Mouse (Mus musculus): ENCODE measurements around the gene Isca2. TPM values are rescaled to one million over a fixed set of nuclear protein-coding genes. Genes with fewer than 3 reads are reported as not detected.
A peak's percentile ranks its signal among the peaks of the same experiment; 100 is the strongest.

Isca2 gene
- polyA plus RNA-seq, 1 experiment = 64.2 TPM

GRCm38 (mm10) chr12:84756016-84756415 lies 17.0 kb upstream of the Isca2 start:
- Histone ChIP-seq H3K4me3 (ENCODE audit: control insufficient read depth, insufficient read depth, low read length) (no peak overlapping the region), H3K36me3 (ENCODE audit: control insufficient read depth, insufficient read depth, low read length) (peaks cover 33% of the 10 kb centered on the region), H3K27me3 (ENCODE audit: control insufficient read depth, insufficient read depth, low read length) (no peaks in the 10 kb centered on the region), H3K4me1 (replicated peaks; ENCODE audit: control insufficient read depth, insufficient read depth, low read length) (peaks cover 17% of the 10 kb centered on the region), H3K27ac (ENCODE audit: control insufficient read depth, insufficient read depth, low read length) (no peak overlapping the region)
- 95% methylated on average over 10 of the region's 10 CpGs for WGBS
- no peak for DNase-seq
- no peak for TF ChIP-seq CTCF (IDR thresholded peaks at IDR 0.05; ENCODE audit: borderline replicate concordance, control insufficient read depth, extremely low read depth, insufficient read depth, low read length, poor library complexity)
- TF ChIP-seq POLR2A (IDR thresholded peaks at IDR 0.05; ENCODE audit: control insufficient read depth, extremely low read depth, insufficient read depth, low read length, poor library complexity) = no peak

- Histone ChIP-seq H3K27ac (ENCODE audit: control insufficient read depth, insufficient read depth, low read length) (no peak overlapping the region), H3K4me1 (replicated peaks; ENCODE audit: control insufficient read depth, insufficient read depth, low read length) (peaks cover 13% of the 10 kb centered on the region), H3K4me3 (ENCODE audit: control insufficient read depth, insufficient read depth, low read length) (no peak overlapping the region), H3K36me3 (ENCODE audit: control insufficient read depth, insufficient read depth, low read length) (peaks cover 44% of the 10 kb centered on the region), H3K27me3 (ENCODE audit: control insufficient read depth, insufficient read depth, low read length) (no peaks in the 10 kb centered on the region)
- TF ChIP-seq CTCF (IDR thresholded peaks at IDR 0.05; ENCODE audit: borderline replicate concordance, control insufficient read depth, extremely low read depth, insufficient read depth, low read length, poor library complexity) (no peak), POLR2A (IDR thresholded peaks at IDR 0.05; ENCODE audit: control insufficient read depth, extremely low read depth, insufficient read depth, low read length, poor library complexity) (no peak)
- whole genome bisulfite sequencing = 96% methylated on average over 2 of the region's 2 CpGs
- peak; percentile 59 for DNase-seq
Measured at GRCm38 (mm10) chr12:84759063-84759462, 14.0 kb upstream of the Isca2 start.

DNA sequence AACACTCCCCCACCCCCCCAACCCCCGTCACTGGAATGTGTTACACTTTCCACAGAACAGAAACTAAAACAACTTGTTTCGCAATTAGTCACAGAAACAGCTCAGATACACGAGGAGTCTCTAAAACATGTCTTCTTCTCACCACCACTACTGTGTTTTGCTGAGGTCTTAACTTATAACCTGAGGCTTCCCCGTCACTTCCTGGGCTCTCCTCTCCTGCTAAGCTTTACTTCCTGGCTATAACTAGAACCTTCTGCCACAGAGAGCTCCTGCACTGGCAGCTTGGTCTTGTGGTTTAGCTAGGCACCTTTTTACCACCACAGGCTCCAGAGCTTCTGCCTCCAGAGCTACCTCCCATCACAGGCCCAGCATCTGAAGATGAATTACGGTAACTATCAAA lies 10.5 kb upstream of the Isca2 start:
- H3K36me3 ChIP-seq (ENCODE audit: control insufficient read depth, insufficient read depth, low read length) = peaks cover 44% of the 10 kb centered on the region

DNA sequence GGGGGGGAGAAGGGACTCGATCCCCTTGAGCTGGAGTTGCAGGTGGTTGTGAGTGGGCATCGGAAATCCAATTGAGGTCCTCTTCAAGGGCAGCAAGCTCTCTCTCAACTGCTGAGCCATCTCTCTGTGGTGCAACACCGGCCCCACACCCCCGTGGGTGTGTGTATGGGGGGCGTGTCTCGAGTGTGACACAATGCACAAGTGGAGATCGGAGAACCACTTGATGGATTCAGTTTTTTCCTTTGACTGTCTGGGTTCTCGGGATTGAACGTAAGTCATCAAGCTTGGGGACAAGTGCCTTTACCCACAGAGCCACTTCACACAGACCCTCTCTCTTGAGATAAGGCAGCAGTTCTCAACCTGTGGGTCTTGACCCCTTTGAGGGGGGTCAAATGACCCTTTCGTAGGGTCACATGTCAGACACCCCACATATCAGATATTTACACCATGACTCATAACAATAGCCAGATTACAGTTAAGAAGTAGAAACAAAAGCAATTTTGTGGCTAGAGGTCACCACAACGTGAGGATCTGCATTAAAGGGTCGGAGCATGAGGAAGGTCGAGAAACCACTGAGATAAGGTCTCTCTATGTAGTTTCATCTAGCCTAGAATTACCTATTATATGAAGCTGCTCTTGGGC lies 9.4 kb upstream of the Isca2 start:
- WGBS = 86% methylated on average over 13 of the region's 13 CpGs
- TF ChIP-seq CTCF (IDR thresholded peaks at IDR 0.05; ENCODE audit: borderline replicate concordance, control insufficient read depth, extremely low read depth, insufficient read depth, low read length, poor library complexity) (no peak), POLR2A (IDR thresholded peaks at IDR 0.05; ENCODE audit: control insufficient read depth, extremely low read depth, insufficient read depth, low read length, poor library complexity) (no peak)
- Histone ChIP-seq H3K36me3 (ENCODE audit: control insufficient read depth, insufficient read depth, low read length) (peaks cover 35% of the 10 kb centered on the region), H3K4me3 (ENCODE audit: control insufficient read depth, insufficient read depth, low read length) (no peak overlapping the region), H3K4me1 (replicated peaks; ENCODE audit: control insufficient read depth, insufficient read depth, low read length) (peaks cover 18% of the 10 kb centered on the region), H3K27ac (ENCODE audit: control insufficient read depth, insufficient read depth, low read length) (no peak overlapping the region; the same call in 1 of the 2 replicates), H3K27me3 (ENCODE audit: control insufficient read depth, insufficient read depth, low read length) (no peaks in the 10 kb centered on the region)
- no peak for DNase-seq

More for the DNA sequence above, 10.5 kb upstream of the Isca2 start:
- H3K27ac ChIP-seq (ENCODE audit: control insufficient read depth, insufficient read depth, low read length) = peak overlapping the region; percentile 64
- peaks cover 18% of the 10 kb centered on the region for H3K4me1 ChIP-seq (replicated peaks; ENCODE audit: control insufficient read depth, insufficient read depth, low read length)
- no peak overlapping the region for H3K4me3 ChIP-seq (ENCODE audit: control insufficient read depth, insufficient read depth, low read length)
- H3K27me3 ChIP-seq (ENCODE audit: control insufficient read depth, insufficient read depth, low read length) = no peaks in the 10 kb centered on the region
- WGBS = 38% methylated on average over 5 of the region's 5 CpGs
- peak; percentile 41 for DNase-seq
- TF ChIP-seq POLR2A (IDR thresholded peaks at IDR 0.05; ENCODE audit: control insufficient read depth, extremely low read depth, insufficient read depth, low read length, poor library complexity) (no peak), CTCF (IDR thresholded peaks at IDR 0.05; ENCODE audit: borderline replicate concordance, control insufficient read depth, extremely low read depth, insufficient read depth, low read length, poor library complexity) (no peak)

DNA sequence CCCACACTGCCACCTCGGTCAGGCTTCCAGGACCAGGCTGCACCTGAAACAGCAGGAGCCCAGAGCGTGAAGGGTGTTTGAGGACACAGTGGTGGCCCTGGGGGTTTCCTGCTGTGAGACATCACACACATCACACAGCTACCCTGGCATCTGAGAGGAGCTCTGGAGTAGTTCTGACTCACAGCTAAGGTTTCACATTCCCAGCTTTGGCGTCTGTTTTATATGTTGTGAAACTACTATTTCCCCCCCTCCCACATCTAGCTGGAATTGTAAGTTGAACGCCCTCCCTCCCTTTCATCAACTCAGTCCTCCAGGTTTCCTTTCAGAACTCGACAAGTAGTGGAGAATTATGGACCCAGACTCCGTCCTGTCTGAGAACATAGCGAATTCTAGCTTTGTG lies 8.3 kb upstream of the Isca2 start:
- no peak for DNase-seq
- no peaks in the 10 kb centered on the region for H3K27me3 ChIP-seq (ENCODE audit: control insufficient read depth, insufficient read depth, low read length)
- H3K36me3 ChIP-seq (ENCODE audit: control insufficient read depth, insufficient read depth, low read length) = peaks cover 25% of the 10 kb centered on the region
- peaks cover 26% of the 10 kb centered on the region for H3K4me1 ChIP-seq (replicated peaks; ENCODE audit: control insufficient read depth, insufficient read depth, low read length)
- H3K4me3 ChIP-seq (ENCODE audit: control insufficient read depth, insufficient read depth, low read length) = no peak overlapping the region
- no peak for TF ChIP-seq POLR2A (IDR thresholded peaks at IDR 0.05; ENCODE audit: control insufficient read depth, extremely low read depth, insufficient read depth, low read length, poor library complexity)
- TF ChIP-seq CTCF (IDR thresholded peaks at IDR 0.05; ENCODE audit: borderline replicate concordance, control insufficient read depth, extremely low read depth, insufficient read depth, low read length, poor library complexity) = no peak
- 87% methylated on average over 7 of the region's 7 CpGs for WGBS
- peak overlapping the region; percentile 22; the same call in 1 of the 2 replicates for H3K27ac ChIP-seq (ENCODE audit: control insufficient read depth, insufficient read depth, low read length)

GRCm38 (mm10) chr12:84765506-84765905 lies 7.5 kb upstream of the Isca2 start:
- peaks cover 33% of the 10 kb centered on the region for H3K4me1 ChIP-seq (replicated peaks; ENCODE audit: control insufficient read depth, insufficient read depth, low read length)
- H3K36me3 ChIP-seq (ENCODE audit: control insufficient read depth, insufficient read depth, low read length) = peaks cover 18% of the 10 kb centered on the region
- no peak for DNase-seq
- H3K27ac ChIP-seq (ENCODE audit: control insufficient read depth, insufficient read depth, low read length) = no peak overlapping the region
- 94% methylated on average over 15 of the region's 15 CpGs for WGBS
- TF ChIP-seq CTCF (IDR thresholded peaks at IDR 0.05; ENCODE audit: borderline replicate concordance, control insufficient read depth, extremely low read depth, insufficient read depth, low read length, poor library complexity) = no peak
- no peak for TF ChIP-seq POLR2A (IDR thresholded peaks at IDR 0.05; ENCODE audit: control insufficient read depth, extremely low read depth, insufficient read depth, low read length, poor library complexity)
- H3K27me3 ChIP-seq (ENCODE audit: control insufficient read depth, insufficient read depth, low read length) = no peaks in the 10 kb centered on the region
- no peak overlapping the region for H3K4me3 ChIP-seq (ENCODE audit: control insufficient read depth, insufficient read depth, low read length)

All from thymus, adult 2 months (tissue).